10 mouse cellular contexts compared by ENCODE assay signal in the genomic region with DNA sequence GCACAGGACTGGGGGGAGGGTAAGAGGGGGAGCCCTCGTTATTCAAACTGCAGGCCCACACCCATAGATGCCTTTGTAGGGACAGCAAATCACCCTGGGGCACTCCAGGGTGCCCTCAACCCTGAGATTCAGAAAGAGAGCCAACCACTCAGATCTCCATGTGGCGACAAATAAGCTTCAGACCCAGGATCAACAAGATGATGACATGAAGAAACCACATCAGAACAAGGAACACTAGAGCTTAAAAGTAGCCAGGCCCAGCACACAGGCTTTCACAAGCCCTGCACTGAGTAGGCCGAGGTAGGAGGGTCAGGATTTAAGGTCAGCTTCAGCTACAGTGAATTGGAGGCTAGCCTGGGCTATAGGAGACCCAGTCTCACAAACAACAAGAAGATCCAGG. TPM values are rescaled to one million over a fixed set of nuclear protein-coding genes. Genes with fewer than 3 reads are reported as not detected.
DNase-seq lines count a peak whose midpoint lies in the region; ATAC-seq and TF ChIP-seq lines count a peak whose summit lies in the region.
"Had no signal": no experiment of that assay in that cellular context is flagged by ENCODE, and none has a peak within 500 bp of the region (broad histone marks: within the 10 kb centered on the region; RNA-seq: fewer than 3 reads in every experiment).

No protein-coding gene starts in this region.

- ATAC-seq in hindbrain, embryonic 11.5 days (ENCODE audit: low FRiP score): no peak

- intact Hi-C loops in heart, postnatal 10 days (cut with DNase I): no loop called here

- H3K27me3 ChIP-seq in heart, embryonic 10.5 days (ENCODE audit: insufficient read depth, poor library complexity, severe bottlenecking): no peaks in the 10 kb centered on the region
- no peaks in the 10 kb centered on the region for H3K27me3 ChIP-seq in E14TG2a.4 (ENCODE audit: insufficient read depth, low read length)
- no peaks in the 10 kb centered on the region for H3K27me3 ChIP-seq in hindbrain, embryonic 11.5 days (ENCODE audit: control insufficient read depth, insufficient read depth, low read length)
- no peaks in the 10 kb centered on the region; the same call in 1 of the 2 replicates for H3K27me3 ChIP-seq in midbrain, embryonic 10.5 days (ENCODE audit: low read depth, poor library complexity, severe bottlenecking)

- 59% methylated on average over 3 of the region's 3 CpGs for WGBS in heart, embryonic 10.5 days
- 68% methylated on average over 3 of the region's 3 CpGs for WGBS in hindbrain, embryonic 11.5 days
- 71% methylated on average over 3 of the region's 3 CpGs for WGBS in midbrain, embryonic 10.5 days

- H3K27ac ChIP-seq in heart, embryonic 10.5 days: peak overlapping the region; percentile 83
- H3K27ac ChIP-seq in hindbrain, embryonic 11.5 days (ENCODE audit: low read depth, low read length): peak overlapping the region; percentile 30
- peak overlapping the region; percentile 34; the same call in 1 of the 2 replicates for H3K27ac ChIP-seq in midbrain, embryonic 10.5 days (replicated peaks)

- peaks cover 52% of the 10 kb centered on the region for H3K4me1 ChIP-seq in heart, embryonic 10.5 days
- H3K4me1 ChIP-seq in E14TG2a.4 (replicated peaks; ENCODE audit: low read depth, low read length): peaks cover 89% of the 10 kb centered on the region
- peaks cover 11% of the 10 kb centered on the region for H3K4me1 ChIP-seq in hindbrain, embryonic 11.5 days (replicated peaks; ENCODE audit: control insufficient read depth, insufficient read depth, low read length)
- peaks cover 50% of the 10 kb centered on the region for H3K4me1 ChIP-seq in midbrain, embryonic 10.5 days

- no peak overlapping the region for H3K9ac ChIP-seq in hindbrain, embryonic 11.5 days (ENCODE audit: low read depth, low read length)

- peaks cover 34% of the 10 kb centered on the region for H3K36me3 ChIP-seq in heart, embryonic 10.5 days
- H3K36me3 ChIP-seq in E14TG2a.4 (ENCODE audit: insufficient read depth, low read length): peaks cover 43% of the 10 kb centered on the region
- peaks cover 7% of the 10 kb centered on the region; the same call in 1 of the 2 replicates for H3K36me3 ChIP-seq in hindbrain, embryonic 11.5 days (ENCODE audit: control insufficient read depth, insufficient read depth, low read length)
- peaks cover 52% of the 10 kb centered on the region for H3K36me3 ChIP-seq in midbrain, embryonic 10.5 days

- no peak for TF ChIP-seq CTCF in E14TG2a.4 (conservative IDR thresholded peaks at IDR 0.05; ENCODE audit: low read length)

- H3K9me3 ChIP-seq in heart, embryonic 10.5 days: no peaks in the 10 kb centered on the region
- no peaks in the 10 kb centered on the region for H3K9me3 ChIP-seq in E14TG2a.4 (ENCODE audit: low read length)
- H3K9me3 ChIP-seq in hindbrain, embryonic 11.5 days (ENCODE audit: control insufficient read depth, low read length): no peaks in the 10 kb centered on the region
- H3K9me3 ChIP-seq in midbrain, embryonic 10.5 days (replicated peaks): no peaks in the 10 kb centered on the region

- H3K4me3 ChIP-seq in heart, embryonic 10.5 days: no peak overlapping the region
- peak overlapping the region; percentile 68 for H3K4me3 ChIP-seq in E14TG2a.4 (replicated peaks; ENCODE audit: low read length)
- H3K4me3 ChIP-seq in hindbrain, embryonic 11.5 days (ENCODE audit: low read depth, low read length): no peak overlapping the region
- no peak overlapping the region for H3K4me3 ChIP-seq in midbrain, embryonic 10.5 days

- H3K4me2 ChIP-seq in hindbrain, embryonic 11.5 days (replicated peaks; ENCODE audit: low read depth, low read length): no peak overlapping the region

- no peak for DNase-seq in heart, embryonic 10.5 days (ENCODE audit: low spot score)
- no peak for DNase-seq in heart, postnatal 10 days
- DNase-seq in hindbrain, embryonic 11.5 days (ENCODE audit: low spot score): no peak
- DNase-seq in midbrain, embryonic 10.5 days (ENCODE audit: low spot score): no peak
- DNase-seq in testis, postnatal 10 days (ENCODE audit: low spot score): no peak
- DNase-seq in adrenal gland, adult 18-20 months (ENCODE audit: low spot score in 2 of 2): no peak
- no peak for DNase-seq in ovary, postnatal 14 days (ENCODE audit: low spot score)

RNA-seq across cellular contexts. Expression of a gene that starts 11.3 kb away (rescaled TPM):
- 38.0 and 42.0 TPM in 2 replicates for polyA plus RNA-seq in heart, embryonic 10.5 days (2016; fragmentation: Nextera tagmentation; extraction: Ambion mirVana)
- 10 to 100 TPM; 39.6 to 42.9 TPM for total RNA-seq in heart, postnatal 10 days (2021)
- polyA plus RNA-seq in hindbrain, embryonic 11.5 days (2014; fragmentation: Nextera tagmentation; extraction: Ambion mirVana): 170 TPM in 2 replicates
- 51.8 and 89.7 TPM in 2 replicates for polyA plus RNA-seq in midbrain, embryonic 10.5 days (2016; fragmentation: Nextera tagmentation; extraction: Ambion mirVana)
- 100 to 1,000 TPM; 101 to 153 TPM for total RNA-seq in adrenal gland, adult 18-20 months (2021)

RNA-seq across cellular contexts. Expression of a gene that starts 16.7 kb away (rescaled TPM):
- polyA plus RNA-seq in heart, embryonic 10.5 days (2016; fragmentation: Nextera tagmentation; extraction: Ambion mirVana): 0.43 and 1.6 TPM in 2 replicates
- total RNA-seq in heart, postnatal 10 days (2021): 1 to 10 TPM in 1 of 2 experiments, under 1 TPM in 1; 0.86 to 1.1 TPM
- not detected in 2 replicates for polyA plus RNA-seq in hindbrain, embryonic 11.5 days (2014; fragmentation: Nextera tagmentation; extraction: Ambion mirVana)
- not detected in 2 replicates for polyA plus RNA-seq in midbrain, embryonic 10.5 days (2016; fragmentation: Nextera tagmentation; extraction: Ambion mirVana)
- 1 to 10 TPM; 2.2 to 6.4 TPM for total RNA-seq in adrenal gland, adult 18-20 months (2021)
- total RNA-seq: neutrophil, adult 5-6 weeks had no signal

RNA-seq across cellular contexts. Expression of a gene that starts 24.1 kb away (rescaled TPM):
- polyA plus RNA-seq in heart, embryonic 10.5 days (2016; fragmentation: Nextera tagmentation; extraction: Ambion mirVana): 344 and 410 TPM in 2 replicates
- total RNA-seq in heart, postnatal 10 days (2021): 10 to 100 TPM; 82.8 to 94.1 TPM
- polyA plus RNA-seq in hindbrain, embryonic 11.5 days (2014; fragmentation: Nextera tagmentation; extraction: Ambion mirVana): 282 and 299 TPM in 2 replicates
- 315 and 355 TPM in 2 replicates for polyA plus RNA-seq in midbrain, embryonic 10.5 days (2016; fragmentation: Nextera tagmentation; extraction: Ambion mirVana)
- total RNA-seq in adrenal gland, adult 18-20 months (2021): 10 to 100 TPM; 73.2 to 75.9 TPM

RNA-seq across cellular contexts. Expression of a gene that starts 33.0 kb away (rescaled TPM):
- 0.15 and 1.4 TPM in 2 replicates for polyA plus RNA-seq in heart, embryonic 10.5 days (2016; fragmentation: Nextera tagmentation; extraction: Ambion mirVana)
- total RNA-seq in heart, postnatal 10 days (2021): 1 to 10 TPM; 1.1 to 1.6 TPM
- polyA plus RNA-seq in hindbrain, embryonic 11.5 days (2014; fragmentation: Nextera tagmentation; extraction: Ambion mirVana): 0.85 and 0.97 TPM in 2 replicates
- 1.1 and 1.2 TPM in 2 replicates for polyA plus RNA-seq in midbrain, embryonic 10.5 days (2016; fragmentation: Nextera tagmentation; extraction: Ambion mirVana)
- total RNA-seq in adrenal gland, adult 18-20 months (2021): 1 to 10 TPM; 1.4 to 3.0 TPM
- polyA plus RNA-seq: C2C12 had no signal

RNA-seq across cellular contexts. Expression of a gene that starts 40.2 kb away (rescaled TPM):
- 67.3 and 107 TPM in 2 replicates for polyA plus RNA-seq in heart, embryonic 10.5 days (2016; fragmentation: Nextera tagmentation; extraction: Ambion mirVana)
- 10 to 100 TPM; 54.7 to 55.6 TPM for total RNA-seq in heart, postnatal 10 days (2021)
- polyA plus RNA-seq in hindbrain, embryonic 11.5 days (2014; fragmentation: Nextera tagmentation; extraction: Ambion mirVana): 126 and 129 TPM in 2 replicates
- 73.3 and 78.8 TPM in 2 replicates for polyA plus RNA-seq in midbrain, embryonic 10.5 days (2016; fragmentation: Nextera tagmentation; extraction: Ambion mirVana)
- total RNA-seq in adrenal gland, adult 18-20 months (2021): 10 to 100 TPM; 78.5 to 86.9 TPM

Comparison
In these comparisons a context has a peak if more than half of its experiments do, and no peak if none do; other contexts are left out.
1. H3K27ac ChIP-seq: peak in every context shown above with its lines; median percentile 83 in heart, embryonic 10.5 days; 34 in midbrain, embryonic 10.5 days; 30 in hindbrain, embryonic 11.5 days.